Mouse (Mus musculus): ENCODE data around the gene Rpl35a. TPM values are rescaled to one million over a fixed set of nuclear protein-coding genes. Genes with fewer than 3 reads are reported as not detected.

Gene Rpl35a
- polyA plus RNA-seq, 1 experiment from 2014 or later: 1,015 TPM

GRCm38 (mm10) chr16:33062024-33062681 lies 5.9 kb downstream of the Rpl35a start, which contains the start of gene Lmln:
Lmln (plus strand) TSS chr16:33062521.
- peak within 1 kb of the TSS; percentile 66 for H3K9ac ChIP-seq
- no peak for TF ChIP-seq CTCF (IDR thresholded peaks at IDR 0.05; ENCODE audit: low read depth)
- under 1% methylated on average over 63 of the region's 64 CpGs for WGBS
- H3K4me2 ChIP-seq: peak within 1 kb of the TSS; percentile 87
- peaks cover 8% of the 10 kb centered on the region for H3K4me1 ChIP-seq (ENCODE audit: insufficient read depth)
- no peaks in the 10 kb centered on the region for H3K9me3 ChIP-seq (ENCODE audit: low read depth, low read length)
- no peaks in the 10 kb centered on the region for H3K27me3 ChIP-seq (ENCODE audit: insufficient read depth, low read length)
- peak; percentile 97 for DNase-seq
- ATAC-seq (ENCODE audit: insufficient read depth): peak; percentile 98
- peak within 1 kb of the TSS; percentile 70 for H3K27ac ChIP-seq (ENCODE audit: low read depth)
- peaks cover 35% of the 10 kb centered on the region for H3K36me3 ChIP-seq (ENCODE audit: insufficient read depth)
- peak within 1 kb of the TSS; percentile 76 for H3K4me3 ChIP-seq (ENCODE audit: low read depth, low read length)

DNA sequence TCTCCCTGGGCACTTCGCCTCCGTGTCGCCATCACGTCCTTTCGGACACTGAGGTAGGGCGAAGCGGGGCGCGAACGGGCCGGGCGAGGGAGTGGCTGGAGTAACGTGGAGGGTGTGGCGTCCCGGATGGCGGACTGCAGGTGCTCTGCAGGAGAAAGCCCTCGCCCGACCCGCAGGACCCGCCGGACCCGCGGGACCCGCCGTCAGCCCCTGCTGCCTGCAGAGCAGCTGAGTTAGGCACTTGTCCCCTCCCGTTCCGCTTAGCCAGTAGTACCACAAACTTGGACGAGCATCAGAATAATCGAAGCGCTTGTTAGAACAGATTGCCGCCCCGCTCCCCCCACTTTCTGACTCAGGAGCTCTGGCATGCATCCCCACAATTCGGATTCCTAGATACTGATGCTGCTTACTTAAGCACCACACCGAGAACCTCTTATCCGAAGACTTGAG lies 6.5 kb downstream of the Rpl35a start:
- Histone ChIP-seq H3K27ac (ENCODE audit: low read depth) (peak overlapping the region; percentile 70), H3K27me3 (ENCODE audit: insufficient read depth, low read length) (no peaks in the 10 kb centered on the region), H3K4me3 (ENCODE audit: low read depth, low read length) (peak overlapping the region; percentile 76), H3K9me3 (ENCODE audit: low read depth, low read length) (no peaks in the 10 kb centered on the region), H3K36me3 (ENCODE audit: insufficient read depth) (peaks cover 39% of the 10 kb centered on the region), H3K9ac (peak overlapping the region; percentile 66), H3K4me2 (peak overlapping the region; percentile 87), H3K4me1 (ENCODE audit: insufficient read depth) (peaks cover 8% of the 10 kb centered on the region)
- under 1% methylated on average over 35 of the region's 35 CpGs for WGBS
- DNase-seq: peak; percentile 53
- ATAC-seq (ENCODE audit: insufficient read depth): peak; percentile 70; the same call in 1 of the 2 replicates
- no peak for TF ChIP-seq CTCF (IDR thresholded peaks at IDR 0.05; ENCODE audit: low read depth)

DNA sequence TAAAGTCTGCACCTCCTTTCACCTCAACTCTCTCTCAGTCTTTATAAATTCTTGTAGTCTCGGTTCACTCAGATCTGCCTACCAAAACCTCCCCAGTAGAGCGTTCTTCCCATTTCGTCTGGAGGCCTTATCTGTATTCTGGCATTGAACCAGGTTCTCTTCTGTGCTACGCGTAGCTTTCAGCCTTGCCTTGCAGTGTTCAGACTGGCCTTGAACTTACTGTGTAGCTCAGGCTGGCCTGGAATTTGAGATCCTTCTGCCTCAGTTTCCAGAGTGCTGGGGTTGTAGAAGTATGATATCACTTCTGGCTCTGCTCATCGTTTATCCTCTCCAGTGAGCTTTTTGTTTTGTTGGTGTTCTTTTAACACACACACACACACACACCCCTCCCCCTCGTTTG lies 7.0 kb downstream of the Rpl35a start:
- peak overlapping the region; percentile 76 for H3K4me3 ChIP-seq (ENCODE audit: low read depth, low read length)
- no peak for ATAC-seq (ENCODE audit: insufficient read depth)
- H3K9ac ChIP-seq: peak overlapping the region; percentile 66
- peak overlapping the region; percentile 87 for H3K4me2 ChIP-seq
- H3K4me1 ChIP-seq (ENCODE audit: insufficient read depth): peaks cover 8% of the 10 kb centered on the region
- WGBS: 8% methylated on average over 7 of the region's 7 CpGs
- no peak overlapping the region for H3K27ac ChIP-seq (ENCODE audit: low read depth)
- no peak for TF ChIP-seq CTCF (IDR thresholded peaks at IDR 0.05; ENCODE audit: low read depth)
- no peaks in the 10 kb centered on the region for H3K9me3 ChIP-seq (ENCODE audit: low read depth, low read length)
- H3K36me3 ChIP-seq (ENCODE audit: insufficient read depth): peaks cover 33% of the 10 kb centered on the region
- DNase-seq: peak; percentile 68
- H3K27me3 ChIP-seq (ENCODE audit: insufficient read depth, low read length): no peaks in the 10 kb centered on the region

- H3K36me3 ChIP-seq (ENCODE audit: insufficient read depth): peaks cover 22% of the 10 kb centered on the region
- peaks cover 8% of the 10 kb centered on the region for H3K4me1 ChIP-seq (ENCODE audit: insufficient read depth)
- H3K4me3 ChIP-seq (ENCODE audit: low read depth, low read length): no peak overlapping the region
- 76% methylated on average over 9 of the region's 9 CpGs for WGBS
- H3K4me2 ChIP-seq: no peak overlapping the region
- no peak overlapping the region for H3K9ac ChIP-seq
- no peak overlapping the region for H3K27ac ChIP-seq (ENCODE audit: low read depth)
- no peaks in the 10 kb centered on the region for H3K27me3 ChIP-seq (ENCODE audit: insufficient read depth, low read length)
- DNase-seq: no peak
- ATAC-seq (ENCODE audit: insufficient read depth): no peak
- TF ChIP-seq CTCF (IDR thresholded peaks at IDR 0.05; ENCODE audit: low read depth): peak; percentile 33
- H3K9me3 ChIP-seq (ENCODE audit: low read depth, low read length): no peaks in the 10 kb centered on the region
Measured at GRCm38 (mm10) chr16:33064636-33065035, 8.4 kb downstream of the Rpl35a start.

DNA sequence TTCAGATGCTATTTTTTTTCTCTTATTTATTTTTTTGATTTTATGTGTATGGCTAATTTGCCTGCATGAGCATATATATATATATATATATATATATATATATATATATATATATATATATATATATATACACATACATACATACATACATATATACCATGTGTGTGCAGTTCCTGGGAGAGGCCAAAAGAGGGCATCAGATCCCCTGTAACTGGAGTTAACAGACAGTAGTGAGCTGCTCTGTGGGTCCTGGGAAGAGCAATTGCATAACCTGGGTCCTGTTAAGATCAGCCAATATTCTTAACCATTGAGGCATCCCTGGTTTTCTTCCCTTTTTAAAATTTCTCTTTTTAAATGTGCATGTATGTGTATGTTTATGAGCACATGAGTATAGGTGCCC lies 14.7 kb downstream of the Rpl35a start:
- no peaks in the 10 kb centered on the region for H3K27me3 ChIP-seq (ENCODE audit: insufficient read depth, low read length)
- DNase-seq (no peak), ATAC-seq (ENCODE audit: insufficient read depth) (no peak)
- no peak overlapping the region for H3K4me2 ChIP-seq
- no peak overlapping the region for H3K27ac ChIP-seq (ENCODE audit: low read depth)
- no peaks in the 10 kb centered on the region for H3K4me1 ChIP-seq (ENCODE audit: insufficient read depth)
- H3K9ac ChIP-seq: no peak overlapping the region
- H3K9me3 ChIP-seq (ENCODE audit: low read depth, low read length): no peaks in the 10 kb centered on the region
- no peak for TF ChIP-seq CTCF (IDR thresholded peaks at IDR 0.05; ENCODE audit: low read depth)
- H3K4me3 ChIP-seq (ENCODE audit: low read depth, low read length): no peak overlapping the region
- peaks cover 15% of the 10 kb centered on the region; the same call in 1 of the 2 replicates for H3K36me3 ChIP-seq (ENCODE audit: insufficient read depth)

- H3K9ac ChIP-seq: no peak overlapping the region
- ATAC-seq (ENCODE audit: insufficient read depth) (no peak), DNase-seq (no peak)
- H3K4me3 ChIP-seq (ENCODE audit: low read depth, low read length): no peak overlapping the region
- no peaks in the 10 kb centered on the region for H3K9me3 ChIP-seq (ENCODE audit: low read depth, low read length)
- H3K4me2 ChIP-seq: no peak overlapping the region
- WGBS: 81% methylated on average over 6 of the region's 6 CpGs
- TF ChIP-seq CTCF (IDR thresholded peaks at IDR 0.05; ENCODE audit: low read depth): no peak
- H3K36me3 ChIP-seq (ENCODE audit: insufficient read depth): peaks cover 11% of the 10 kb centered on the region; the same call in 1 of the 2 replicates
- H3K27me3 ChIP-seq (ENCODE audit: insufficient read depth, low read length): no peaks in the 10 kb centered on the region
- H3K4me1 ChIP-seq (ENCODE audit: insufficient read depth): no peaks in the 10 kb centered on the region
- H3K27ac ChIP-seq (ENCODE audit: low read depth): no peak overlapping the region
Measured at GRCm38 (mm10) chr16:33072871-33073557, 16.8 kb downstream of the Rpl35a start.

- H3K4me2 ChIP-seq: no peak overlapping the region
- no peak for TF ChIP-seq CTCF (IDR thresholded peaks at IDR 0.05; ENCODE audit: low read depth)
- no peaks in the 10 kb centered on the region for H3K9me3 ChIP-seq (ENCODE audit: low read depth, low read length)
- no peaks in the 10 kb centered on the region for H3K4me1 ChIP-seq (ENCODE audit: insufficient read depth)
- WGBS: 70% methylated on average over 5 of the region's 5 CpGs
- H3K4me3 ChIP-seq (ENCODE audit: low read depth, low read length): no peak overlapping the region
- DNase-seq: no peak
- H3K27ac ChIP-seq (ENCODE audit: low read depth): no peak overlapping the region
- peaks cover 5% of the 10 kb centered on the region; the same call in 1 of the 2 replicates for H3K36me3 ChIP-seq (ENCODE audit: insufficient read depth)
- no peak overlapping the region for H3K9ac ChIP-seq
- no peak for ATAC-seq (ENCODE audit: insufficient read depth)
- H3K27me3 ChIP-seq (ENCODE audit: insufficient read depth, low read length): no peaks in the 10 kb centered on the region
Measured at GRCm38 (mm10) chr16:33074967-33075366, 18.7 kb downstream of the Rpl35a start.
